Comparison of ENCODE assay signal across 22 mouse cellular contexts in genomic region chr4:106522547-106522946, GRCm38 (mm10). TPM values are rescaled to one million over a fixed set of nuclear protein-coding genes. Genes with fewer than 3 reads are reported as not detected.
DNase-seq lines count a peak whose midpoint lies in the region; ATAC-seq lines count a peak whose summit lies in the region.
"Had no signal": no experiment of that assay in that cellular context is flagged by ENCODE, and none has a peak within 500 bp of the region (broad histone marks: within the 10 kb centered on the region; RNA-seq: fewer than 3 reads in every experiment).

No protein-coding gene starts in this region.

- DNase-seq in forebrain, embryonic 11.5 days (ENCODE audit: low spot score) = peak; percentile 9
- peak; percentile 91 for DNase-seq in fat pad, adult 2 months (ENCODE audit: extremely low read depth, low read depth, low spot score)
- peak; percentile 89 for DNase-seq in gonadal fat pad, adult 2 months (ENCODE audit: low read depth)
- no peak for DNase-seq in lung, adult 18-20 months
- no peak for DNase-seq in spleen, postnatal 14 days (ENCODE audit: low spot score in 2 of 2)
- DNase-seq: adrenal gland, adult 2 months; adrenal gland, adult 8-10 months; adrenal gland, postnatal 10 days; adrenal gland, postnatal 14 days; adrenal gland, postnatal 25 days; adrenal gland, postnatal 36 days; B cell, adult 2 months; cerebellum, adult 11 months; cerebellum, adult 11-12 months; cerebellum, adult 18-20 months had no signal

- H3K4me2 ChIP-seq in forebrain, embryonic 11.5 days (ENCODE audit: low read depth, low read length, severe bottlenecking) = no peak overlapping the region
- no peak overlapping the region for H3K4me2 ChIP-seq in forebrain, embryonic 15.5 days (replicated peaks)

- WGBS in forebrain, embryonic 11.5 days = 84% methylated on average over 3 of the region's 3 CpGs
- WGBS in forebrain, embryonic 15.5 days = 74% methylated on average over 3 of the region's 3 CpGs

- no peaks in the 10 kb centered on the region for H3K36me3 ChIP-seq in forebrain, embryonic 11.5 days (ENCODE audit: control insufficient read depth, insufficient read depth, low read length)
- no peaks in the 10 kb centered on the region for H3K36me3 ChIP-seq in forebrain, embryonic 15.5 days
- H3K36me3 ChIP-seq: G1E had no signal

- no peak overlapping the region for H3K27ac ChIP-seq in forebrain, embryonic 11.5 days (ENCODE audit: low read depth, low read length)
- no peak overlapping the region for H3K27ac ChIP-seq in forebrain, embryonic 15.5 days (replicated peaks)

- no peak overlapping the region for H3K9ac ChIP-seq in forebrain, embryonic 11.5 days (ENCODE audit: low read length)
- H3K9ac ChIP-seq in forebrain, embryonic 15.5 days (replicated peaks) = no peak overlapping the region

- H3K9me3 ChIP-seq in forebrain, embryonic 11.5 days (ENCODE audit: control insufficient read depth, low read length) = no peaks in the 10 kb centered on the region
- H3K9me3 ChIP-seq in forebrain, embryonic 15.5 days = no peaks in the 10 kb centered on the region
- H3K9me3 ChIP-seq: G1E had no signal

- H3K27me3 ChIP-seq in forebrain, embryonic 11.5 days (ENCODE audit: control insufficient read depth, insufficient read depth, low read length) = no peaks in the 10 kb centered on the region
- no peaks in the 10 kb centered on the region for H3K27me3 ChIP-seq in forebrain, embryonic 15.5 days
- H3K27me3 ChIP-seq: Patski had no signal

- no peaks in the 10 kb centered on the region for H3K4me1 ChIP-seq in forebrain, embryonic 11.5 days (replicated peaks; ENCODE audit: control insufficient read depth, insufficient read depth, low read length)
- H3K4me1 ChIP-seq in forebrain, embryonic 15.5 days = no peaks in the 10 kb centered on the region

- ATAC-seq in forebrain, embryonic 11.5 days (replicated peaks; ENCODE audit: low FRiP score) = no peak
- ATAC-seq in forebrain, embryonic 15.5 days (replicated peaks) = no peak
- ATAC-seq: activated CD4-positive, CD25-positive, alpha-beta regulatory T cell, adult 4 months; CD4-positive, CD25-positive, alpha-beta regulatory T cell, adult 4 months; Patski had no signal

- no peak overlapping the region for H3K4me3 ChIP-seq in forebrain, embryonic 11.5 days (ENCODE audit: low read depth, low read length)
- H3K4me3 ChIP-seq in forebrain, embryonic 15.5 days = no peak overlapping the region

RNA-seq across cellular contexts. Expression of gene Bsnd, which starts 30.5 kb away (rescaled TPM):
- polyA plus RNA-seq in forebrain, embryonic 11.5 days (2014; fragmentation: Nextera tagmentation; extraction: Ambion mirVana) = not detected in 2 replicates
- not detected in 2 replicates for polyA plus RNA-seq in forebrain, embryonic 15.5 days (2015; fragmentation: Nextera tagmentation; extraction: Ambion mirVana)
- polyA plus RNA-seq in gonadal fat pad, adult 2 months (2012; rRNA removed) = 2.5 and 3.7 TPM in 2 replicates
- polyA plus RNA-seq: activated CD4-positive, CD25-positive, alpha-beta regulatory T cell, adult 4 months; brain, embryonic 14.5 days; C2C12; CD4-positive, CD25-positive, alpha-beta regulatory T cell, adult 4 months; G1E had no signal

RNA-seq across cellular contexts. Expression of gene Dhcr24, which starts 38.3 kb away (rescaled TPM):
- polyA plus RNA-seq in forebrain, embryonic 11.5 days (2014; fragmentation: Nextera tagmentation; extraction: Ambion mirVana) = 29.3 and 30.6 TPM in 2 replicates
- polyA plus RNA-seq in forebrain, embryonic 15.5 days (2015; fragmentation: Nextera tagmentation; extraction: Ambion mirVana) = 4.0 and 4.5 TPM in 2 replicates
- polyA plus RNA-seq in gonadal fat pad, adult 2 months (2012; rRNA removed) = 15.5 and 27.9 TPM in 2 replicates

RNA-seq across cellular contexts. Expression of gene Pcsk9, which starts 58.4 kb away (rescaled TPM):
- 3.9 and 4.8 TPM in 2 replicates for polyA plus RNA-seq in forebrain, embryonic 11.5 days (2014; fragmentation: Nextera tagmentation; extraction: Ambion mirVana)
- 0.75 and 0.80 TPM in 2 replicates for polyA plus RNA-seq in forebrain, embryonic 15.5 days (2015; fragmentation: Nextera tagmentation; extraction: Ambion mirVana)
- polyA plus RNA-seq in gonadal fat pad, adult 2 months (2012; rRNA removed) = 0.58 and 1.0 TPM in 2 replicates
- polyA plus RNA-seq: activated CD4-positive, CD25-positive, alpha-beta regulatory T cell, adult 4 months; CD4-positive, CD25-positive, alpha-beta regulatory T cell, adult 4 months; G1E had no signal

Comparison
In these comparisons a context has a peak if more than half of its experiments do, and no peak if none do; other contexts are left out.
1. DNase-seq: peak in forebrain, embryonic 11.5 days (single experiment), fat pad, adult 2 months (single experiment) and gonadal fat pad, adult 2 months (single experiment); none in lung, adult 18-20 months (0 of 2) and spleen, postnatal 14 days (0 of 2).